Mouse (Mus musculus): ENCODE results near the gene Fbxl8. TPM values are rescaled to one million over a fixed set of nuclear protein-coding genes. Genes with fewer than 3 reads are reported as not detected.

Gene Fbxl8
- polyA plus RNA-seq, 1 experiment = 6.5 TPM

DNA sequence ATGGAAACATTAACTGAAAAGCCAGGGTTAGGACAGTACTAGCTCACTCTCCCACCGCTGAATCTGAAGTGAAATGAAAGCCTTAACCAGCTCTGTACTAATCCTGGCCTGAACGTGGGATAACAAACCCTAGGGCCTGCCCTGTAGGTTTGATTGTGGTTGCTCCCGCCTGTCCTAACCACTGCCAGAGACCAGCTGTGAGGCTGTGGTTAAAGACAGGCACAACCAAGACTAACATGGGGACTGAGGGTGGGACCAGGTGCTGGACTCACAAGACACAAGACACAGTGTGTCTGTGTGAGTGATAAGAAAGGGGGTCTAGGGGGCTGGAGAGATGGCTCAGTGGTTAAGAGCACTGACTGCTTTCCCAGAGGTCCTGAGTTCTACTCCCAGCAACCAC lies 16.1 kb downstream of the Fbxl8 start:
- no peak overlapping the region for H3K27ac ChIP-seq (ENCODE audit: insufficient read depth, low read depth, low read length)
- TF ChIP-seq CTCF (IDR thresholded peaks at IDR 0.05; ENCODE audit: low read depth, low read length) (no peak), POLR2A (IDR thresholded peaks at IDR 0.05; ENCODE audit: borderline replicate concordance, low read depth, low read length) (no peak)
- H3K4me3 ChIP-seq (ENCODE audit: insufficient read depth, low read length) = no peak overlapping the region
- peaks cover 3% of the 10 kb centered on the region; the same call in 1 of the 2 replicates for H3K4me1 ChIP-seq (ENCODE audit: control insufficient read depth, insufficient read depth, low read length)

DNA sequence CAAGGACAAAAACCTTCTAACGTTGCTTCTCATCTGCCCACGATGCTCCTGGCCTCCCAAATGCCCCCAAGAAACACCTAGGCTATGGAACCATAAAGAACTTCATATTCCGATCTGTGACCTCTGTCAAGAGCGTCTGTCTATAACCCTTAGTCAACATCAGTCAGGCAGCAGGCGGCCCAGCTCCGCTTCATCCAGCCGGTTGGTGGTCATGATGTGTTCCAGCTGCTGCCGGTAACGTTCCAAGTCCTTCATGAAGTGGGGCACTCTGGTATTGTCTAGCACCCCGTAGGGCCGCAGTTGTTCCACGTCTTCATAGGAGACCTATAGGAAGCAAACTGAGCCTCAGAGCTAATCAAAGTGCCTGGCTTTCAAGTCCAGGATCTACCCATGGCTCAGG lies 17.4 kb downstream of the Fbxl8 start:
- Histone ChIP-seq H3K4me3 (ENCODE audit: insufficient read depth, low read length) (no peak overlapping the region), H3K4me1 (ENCODE audit: control insufficient read depth, insufficient read depth, low read length) (peaks cover 3% of the 10 kb centered on the region; the same call in 1 of the 2 replicates)
- TF ChIP-seq CTCF (IDR thresholded peaks at IDR 0.05; ENCODE audit: low read depth, low read length) = no peak
- no peak for TF ChIP-seq POLR2A (IDR thresholded peaks at IDR 0.05; ENCODE audit: borderline replicate concordance, low read depth, low read length)

DNA sequence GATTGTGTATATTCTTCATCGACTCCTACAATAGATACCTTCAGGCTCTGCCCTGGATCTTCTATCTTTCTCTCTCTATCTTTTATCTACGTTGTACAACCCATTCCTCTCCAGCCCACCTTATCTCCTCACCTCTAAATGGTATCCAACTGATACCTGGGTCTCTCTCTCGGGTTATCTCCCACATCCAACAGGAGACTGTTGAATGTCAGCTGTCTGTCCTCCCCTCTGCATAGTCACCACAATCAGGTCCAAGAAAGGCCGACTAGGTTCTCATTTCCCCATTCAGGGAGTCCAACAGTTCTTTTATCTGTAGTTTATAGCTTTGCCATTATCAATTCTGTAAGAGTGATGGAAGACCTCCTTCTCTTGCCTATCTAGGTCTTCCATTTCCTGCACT lies 17.8 kb downstream of the Fbxl8 start:
- no peak for TF ChIP-seq CTCF (IDR thresholded peaks at IDR 0.05; ENCODE audit: low read depth, low read length)
- no peak for TF ChIP-seq POLR2A (IDR thresholded peaks at IDR 0.05; ENCODE audit: borderline replicate concordance, low read depth, low read length)
- H3K4me3 ChIP-seq (ENCODE audit: insufficient read depth, low read length) = no peak overlapping the region
- H3K4me1 ChIP-seq (ENCODE audit: control insufficient read depth, insufficient read depth, low read length) = peaks cover 3% of the 10 kb centered on the region; the same call in 1 of the 2 replicates
- H3K27ac ChIP-seq (ENCODE audit: insufficient read depth, low read depth, low read length) = no peak overlapping the region

More for the DNA sequence above, 17.4 kb downstream of the Fbxl8 start:
- H3K27ac ChIP-seq (ENCODE audit: insufficient read depth, low read depth, low read length) = no peak overlapping the region

DNA sequence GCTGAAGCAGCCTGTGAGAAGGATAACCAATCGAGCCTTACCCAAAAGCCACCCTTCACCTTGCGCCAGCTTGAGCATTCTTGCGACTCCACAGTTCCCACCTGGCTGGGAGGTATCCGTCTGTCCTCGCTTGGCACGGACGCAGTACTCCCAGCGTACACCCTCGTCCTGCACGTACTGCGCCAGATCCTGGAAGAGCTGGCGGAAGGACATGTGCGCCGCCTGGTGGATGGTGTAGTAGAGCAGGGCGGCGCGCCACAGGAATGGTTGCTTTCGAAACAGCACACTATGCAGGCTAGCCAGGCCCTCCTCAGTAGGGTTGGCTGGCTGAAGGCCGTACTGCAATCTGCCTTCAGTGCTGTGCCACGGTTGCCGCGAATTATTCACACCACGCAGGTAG lies 18.6 kb downstream of the Fbxl8 start:
- H3K4me3 ChIP-seq (ENCODE audit: insufficient read depth, low read length) = no peak overlapping the region
- TF ChIP-seq POLR2A (IDR thresholded peaks at IDR 0.05; ENCODE audit: borderline replicate concordance, low read depth, low read length) = no peak
- TF ChIP-seq CTCF (IDR thresholded peaks at IDR 0.05; ENCODE audit: low read depth, low read length) = no peak; the same call in 1 of the 2 replicates
- H3K27ac ChIP-seq (ENCODE audit: insufficient read depth, low read depth, low read length) = no peak overlapping the region
- H3K4me1 ChIP-seq (ENCODE audit: control insufficient read depth, insufficient read depth, low read length) = peaks cover 3% of the 10 kb centered on the region; the same call in 1 of the 2 replicates

DNA sequence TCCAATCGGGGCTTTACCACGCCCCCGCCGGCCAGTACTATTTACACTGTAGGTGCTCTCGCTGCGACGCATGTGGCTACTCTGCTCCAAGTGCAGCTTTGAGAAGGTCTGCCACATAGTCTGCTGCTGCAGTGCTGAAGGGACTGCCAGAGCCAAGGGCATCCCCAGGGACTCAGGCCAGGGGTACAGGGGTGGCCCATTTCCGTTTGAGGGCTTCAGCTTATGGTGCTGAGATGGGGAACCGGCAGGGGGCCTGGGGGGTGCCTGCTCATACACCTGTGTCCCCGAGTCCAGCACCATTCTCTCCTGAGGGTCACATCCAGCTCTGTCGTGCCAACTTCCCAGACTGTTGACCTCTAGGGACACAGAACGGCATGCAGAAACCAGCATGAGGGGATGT lies 21.1 kb downstream of the Fbxl8 start:
- H3K4me1 ChIP-seq (ENCODE audit: control insufficient read depth, insufficient read depth, low read length) = peaks cover 9% of the 10 kb centered on the region; the same call in 1 of the 2 replicates
- TF ChIP-seq CTCF (IDR thresholded peaks at IDR 0.05; ENCODE audit: low read depth, low read length) = no peak
- TF ChIP-seq POLR2A (IDR thresholded peaks at IDR 0.05; ENCODE audit: borderline replicate concordance, low read depth, low read length) = no peak
- no peak overlapping the region for H3K4me3 ChIP-seq (ENCODE audit: insufficient read depth, low read length)
- no peak overlapping the region for H3K27ac ChIP-seq (ENCODE audit: insufficient read depth, low read depth, low read length)

DNA sequence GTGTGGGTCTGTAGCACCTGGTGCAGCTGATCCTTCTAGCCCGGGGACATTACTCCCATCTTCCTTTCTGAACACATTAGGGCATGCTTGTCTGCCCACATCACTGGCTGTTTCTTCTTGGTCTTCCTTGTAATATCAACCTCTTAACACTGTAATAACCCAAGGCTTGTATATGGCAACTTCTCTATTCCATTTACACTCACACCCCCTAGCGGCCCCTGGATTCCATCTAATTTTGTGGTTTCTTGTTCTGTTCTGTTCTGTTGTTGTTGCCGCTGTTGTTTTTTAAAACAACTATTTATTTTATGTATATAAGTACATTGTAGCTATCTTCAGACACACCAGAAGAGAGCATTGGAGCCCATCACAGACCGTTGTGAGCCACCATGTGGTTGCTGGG lies 22.5 kb downstream of the Fbxl8 start:
- no peak overlapping the region for H3K27ac ChIP-seq (ENCODE audit: insufficient read depth, low read depth, low read length)
- TF ChIP-seq CTCF (IDR thresholded peaks at IDR 0.05; ENCODE audit: low read depth, low read length) = no peak
- TF ChIP-seq POLR2A (IDR thresholded peaks at IDR 0.05; ENCODE audit: borderline replicate concordance, low read depth, low read length) = no peak
- peaks cover 10% of the 10 kb centered on the region; the same call in 1 of the 2 replicates for H3K4me1 ChIP-seq (ENCODE audit: control insufficient read depth, insufficient read depth, low read length)
- no peak overlapping the region for H3K4me3 ChIP-seq (ENCODE audit: insufficient read depth, low read length)

DNA sequence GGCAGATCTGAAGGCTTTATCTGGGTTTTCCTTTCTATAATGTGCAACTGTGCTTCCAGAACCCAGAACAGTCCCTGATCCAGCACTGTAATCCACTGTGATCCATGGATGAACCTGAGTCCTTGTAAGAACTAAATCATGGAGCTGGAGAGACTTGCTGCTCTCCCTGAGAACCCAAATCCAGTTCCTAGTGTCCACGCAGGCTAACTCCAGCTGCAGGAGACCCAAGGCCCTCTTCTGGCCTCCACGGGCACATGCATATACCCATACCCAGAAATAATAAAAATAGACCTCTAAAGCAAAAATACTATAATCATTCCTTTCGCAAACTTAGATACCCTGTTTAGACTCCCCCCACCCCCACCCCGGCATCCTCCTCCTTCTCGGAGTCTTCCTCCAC lies 23.8 kb downstream of the Fbxl8 start:
- no peak for TF ChIP-seq CTCF (IDR thresholded peaks at IDR 0.05; ENCODE audit: low read depth, low read length)
- TF ChIP-seq POLR2A (IDR thresholded peaks at IDR 0.05; ENCODE audit: borderline replicate concordance, low read depth, low read length) = no peak
- peaks cover 10% of the 10 kb centered on the region; the same call in 1 of the 2 replicates for H3K4me1 ChIP-seq (ENCODE audit: control insufficient read depth, insufficient read depth, low read length)
- no peak overlapping the region for H3K4me3 ChIP-seq (ENCODE audit: insufficient read depth, low read length)
- H3K27ac ChIP-seq (ENCODE audit: insufficient read depth, low read depth, low read length) = no peak overlapping the region

DNA sequence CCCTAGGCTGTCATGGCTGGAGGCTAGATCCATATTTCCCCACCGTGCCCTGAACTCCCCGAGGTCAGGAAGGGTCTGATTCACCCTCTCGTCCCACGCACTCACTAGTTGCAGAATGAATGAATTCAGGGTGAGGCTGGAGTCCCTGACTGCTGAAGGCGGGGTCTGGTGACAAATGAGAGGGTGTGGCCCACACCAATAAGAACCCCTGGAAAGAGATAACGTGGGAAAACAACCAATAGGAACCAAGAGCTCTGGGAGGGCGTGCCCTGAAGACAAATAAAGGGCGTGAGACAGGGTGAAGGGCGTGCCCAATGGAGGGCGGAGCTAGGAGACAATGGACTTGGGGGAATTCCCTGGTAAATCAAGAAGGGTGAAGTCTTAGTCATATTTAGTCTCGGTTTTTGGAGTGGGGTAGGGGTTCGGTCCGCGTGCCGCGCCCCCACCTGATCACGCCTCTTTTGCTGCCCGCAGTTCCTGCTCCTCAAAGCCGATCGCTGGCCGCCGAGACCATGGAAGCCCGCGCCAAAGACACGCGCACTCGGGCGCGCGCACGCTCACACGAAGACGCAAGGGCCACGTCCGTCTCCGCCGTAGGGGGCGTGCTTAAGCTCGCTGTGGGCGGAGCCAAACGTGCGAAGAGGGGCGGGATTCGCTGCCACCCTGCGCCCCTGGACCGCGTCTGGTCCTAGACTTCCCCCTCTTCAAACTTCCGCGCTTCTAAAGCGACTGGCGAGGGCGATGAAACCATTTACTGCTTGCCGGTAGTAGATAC lies 24.7 kb downstream of the Fbxl8 start:
- Histone ChIP-seq H3K4me3 (ENCODE audit: insufficient read depth, low read length) (peak overlapping the region; percentile 70), H3K4me1 (ENCODE audit: control insufficient read depth, insufficient read depth, low read length) (peaks cover 10% of the 10 kb centered on the region; the same call in 1 of the 2 replicates), H3K27ac (ENCODE audit: insufficient read depth, low read depth, low read length) (peak overlapping the region; percentile 53)
- TF ChIP-seq CTCF (IDR thresholded peaks at IDR 0.05; ENCODE audit: low read depth, low read length) = no peak
- TF ChIP-seq POLR2A (IDR thresholded peaks at IDR 0.05; ENCODE audit: borderline replicate concordance, low read depth, low read length) = no peak

DNA sequence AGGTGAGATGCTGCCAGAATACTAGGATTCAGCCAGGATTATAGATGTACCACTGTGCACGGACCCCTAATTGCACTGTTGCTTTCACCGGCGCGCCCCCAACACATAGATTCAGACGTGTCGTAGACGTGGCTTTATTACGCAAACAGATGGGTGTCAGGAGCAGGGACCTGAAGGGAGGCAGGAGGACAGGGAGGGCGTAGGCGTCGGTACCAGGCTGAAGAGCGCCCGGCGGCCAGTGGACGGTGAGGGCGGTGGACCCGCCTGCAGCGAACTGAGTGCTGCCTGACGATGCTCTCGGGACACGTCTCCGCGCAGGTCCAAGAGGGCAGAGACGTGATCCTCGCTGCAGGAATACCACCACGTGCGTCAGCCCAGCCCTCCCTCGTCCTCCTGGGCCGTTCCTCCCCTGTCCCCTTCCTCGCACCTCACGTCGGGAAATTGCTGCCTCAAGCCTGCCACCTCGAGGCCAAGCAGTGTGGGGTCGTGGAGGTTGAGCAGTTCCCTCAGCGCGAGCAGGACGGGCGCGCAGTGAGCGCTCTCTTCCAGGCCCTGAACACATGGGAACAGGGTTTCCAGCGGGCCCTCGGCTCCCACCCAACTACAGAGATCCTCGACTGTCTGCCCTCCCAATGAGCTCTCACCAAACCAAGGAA lies 25.5 kb downstream of the Fbxl8 start, which contains the start of gene 4931428F04Rik:
TSS of gene 4931428F04Rik (minus strand) at position 60 of the 656 bp plus-strand sequence.
- peak within 1 kb of the TSS; percentile 70 for H3K4me3 ChIP-seq (ENCODE audit: insufficient read depth, low read length)
- TF ChIP-seq POLR2A (IDR thresholded peaks at IDR 0.05; ENCODE audit: borderline replicate concordance, low read depth, low read length) = no peak
- no peak; the same call in 1 of the 2 replicates for TF ChIP-seq CTCF (IDR thresholded peaks at IDR 0.05; ENCODE audit: low read depth, low read length)
- peak within 1 kb of the TSS; percentile 53 for H3K27ac ChIP-seq (ENCODE audit: insufficient read depth, low read depth, low read length)
- H3K4me1 ChIP-seq (ENCODE audit: control insufficient read depth, insufficient read depth, low read length) = peaks cover 10% of the 10 kb centered on the region; the same call in 1 of the 2 replicates
